ENCODE assay signal across 8 mouse cellular contexts in the genomic region with DNA sequence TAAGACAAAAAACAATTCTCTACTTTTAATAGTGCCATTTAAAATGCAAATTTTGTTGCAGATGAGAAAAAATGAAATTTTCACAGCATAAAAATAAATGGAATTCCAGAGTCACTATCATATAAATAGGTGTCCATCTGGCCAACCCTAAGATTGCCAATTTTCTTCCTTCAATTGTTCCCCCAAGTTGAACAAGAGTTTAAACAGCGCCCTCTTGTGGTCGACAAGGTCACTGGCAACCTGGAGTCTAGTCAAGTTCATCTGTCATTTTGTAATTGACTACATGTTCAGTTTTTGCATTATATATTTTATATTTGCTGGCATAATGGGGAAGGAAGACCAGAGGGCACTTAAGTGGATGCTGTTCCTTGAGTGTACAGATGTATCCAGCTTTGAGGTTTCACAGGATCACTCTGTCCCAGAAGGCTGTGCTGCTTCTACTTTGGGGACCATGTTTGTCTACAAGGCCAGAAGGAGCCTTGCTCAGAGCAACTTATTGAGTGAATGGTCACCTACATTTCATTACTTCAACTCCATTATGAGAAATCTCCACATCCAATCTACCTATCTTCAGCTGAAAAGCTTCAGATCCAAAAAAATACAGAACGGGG. TPM values are rescaled to one million over a fixed set of nuclear protein-coding genes. Genes with fewer than 3 reads are reported as not detected.
DNase-seq lines count a peak whose midpoint lies in the region; ATAC-seq and TF ChIP-seq lines count a peak whose summit lies in the region.

No protein-coding gene starts in this region.

- no peak for ATAC-seq in heart, embryonic 11.5 days (replicated peaks; ENCODE audit: insufficient number of reproducible peaks, low FRiP score, low TSS enrichment)
- ATAC-seq in G1E (ENCODE audit: extremely low read depth, insufficient number of reproducible peaks, low FRiP score, poor library complexity, severe bottlenecking), result peak; percentile 43; the same call in 1 of the 2 replicates
- ATAC-seq in forebrain, embryonic 15.5 days (replicated peaks), result peak; percentile 51; the same call in 1 of the 2 replicates

- WGBS in heart, embryonic 11.5 days (ENCODE audit: insufficient replicate concordance), result 32% methylated on average over 3 of the region's 3 CpGs
- WGBS in forebrain, embryonic 15.5 days, result 33% methylated on average over 3 of the region's 3 CpGs

- peak; percentile 65; the same call in 1 of the 2 replicates for TF ChIP-seq CTCF in G1E (IDR thresholded peaks at IDR 0.05; ENCODE audit: low read depth, low read length)

- H3K27me3 ChIP-seq in heart, embryonic 11.5 days (ENCODE audit: control insufficient read depth, insufficient read depth, low read length), result no peaks in the 10 kb centered on the region
- H3K27me3 ChIP-seq in G1E (ENCODE audit: insufficient read depth, low read length), result peaks cover 6% of the 10 kb centered on the region; the same call in 1 of the 2 replicates
- H3K27me3 ChIP-seq in forebrain, embryonic 15.5 days, result no peaks in the 10 kb centered on the region

- H3K4me3 ChIP-seq in heart, embryonic 11.5 days (ENCODE audit: low read depth, low read length), result no peak overlapping the region
- no peak overlapping the region for H3K4me3 ChIP-seq in G1E (ENCODE audit: low read depth, low read length)
- no peak overlapping the region for H3K4me3 ChIP-seq in forebrain, embryonic 15.5 days

- peak; percentile 48 to 81 for DNase-seq in heart, adult 18-20 months
- no peak for DNase-seq in G1E (ENCODE audit: low spot score)
- peak; percentile 58 for DNase-seq in cerebellum, adult 11-12 months
- peak; percentile 76 for DNase-seq in layer of hippocampus, adult 11-12 months (ENCODE audit: low spot score)
- DNase-seq in lung, postnatal 14 days, result peak; percentile 75
- peak; percentile 72 for DNase-seq in right cerebral cortex, adult 18-20 months

- H3K36me3 ChIP-seq in heart, embryonic 11.5 days (ENCODE audit: control insufficient read depth, insufficient read depth, low read length), result no peaks in the 10 kb centered on the region
- H3K36me3 ChIP-seq in G1E (replicated peaks), result no peaks in the 10 kb centered on the region
- no peaks in the 10 kb centered on the region for H3K36me3 ChIP-seq in forebrain, embryonic 15.5 days

- H3K27ac ChIP-seq in heart, embryonic 11.5 days (ENCODE audit: low read depth, low read length), result no peak overlapping the region
- no peak overlapping the region for H3K27ac ChIP-seq in forebrain, embryonic 15.5 days (replicated peaks)

- no peaks in the 10 kb centered on the region for H3K4me1 ChIP-seq in heart, embryonic 11.5 days (ENCODE audit: control insufficient read depth, insufficient read depth, low read length)
- peaks cover 18% of the 10 kb centered on the region for H3K4me1 ChIP-seq in G1E (ENCODE audit: insufficient read depth, low read depth, low read length)
- no peaks in the 10 kb centered on the region for H3K4me1 ChIP-seq in forebrain, embryonic 15.5 days

- no peak overlapping the region for H3K9ac ChIP-seq in heart, embryonic 11.5 days (ENCODE audit: low read depth, low read length)
- no peak overlapping the region for H3K9ac ChIP-seq in forebrain, embryonic 15.5 days (replicated peaks)

- no peak overlapping the region for H3K4me2 ChIP-seq in heart, embryonic 11.5 days
- H3K4me2 ChIP-seq in forebrain, embryonic 15.5 days (replicated peaks), result no peak overlapping the region

- H3K9me3 ChIP-seq in heart, embryonic 11.5 days (replicated peaks; ENCODE audit: control insufficient read depth, low read length), result no peaks in the 10 kb centered on the region
- no peaks in the 10 kb centered on the region for H3K9me3 ChIP-seq in G1E (replicated peaks)
- no peaks in the 10 kb centered on the region for H3K9me3 ChIP-seq in forebrain, embryonic 15.5 days

RNA-seq across cellular contexts. Expression of gene Hpf1, which starts 24.6 kb away (rescaled TPM):
- 10 to 100 TPM; 15.8 to 16.6 TPM for total RNA-seq in heart, adult 18-20 months (2021)
- polyA plus RNA-seq in heart, embryonic 11.5 days (2014; fragmentation: Nextera tagmentation; extraction: Ambion mirVana), result 75.0 and 75.8 TPM in 2 replicates
- total RNA-seq in G1E (2014; fragmentation: Nextera tagmentation) (143 and 180 TPM in 2 replicates), G1E (2017) (106 and 125 TPM in 2 replicates)
- polyA plus RNA-seq in G1E (2012), result 7.3 and 9.8 TPM in 2 replicates
- polyA plus RNA-seq in forebrain, embryonic 15.5 days (2015; fragmentation: Nextera tagmentation; extraction: Ambion mirVana), result 105 and 106 TPM in 2 replicates
